Mouse (Mus musculus) olfactory bulb, adult 2 months (tissue): ENCODE measurements around the gene Zfp579. TPM values are rescaled to one million over a fixed set of nuclear protein-coding genes. Genes with fewer than 3 reads are reported as not detected.
"Not testable (repeated sequence)": the region's sequence is repeated elsewhere in the genome, so short reads cannot be mapped to it uniquely, and the experiment has no call there.

Experiments used
- H3K27ac ChIP-seq: fragments of 200-500 bp; 2 replicates; pipeline ENCODE4 v1.5.1; 2012; ENCODE audit warnings: low read depth, low read length; ENCODE audit not compliant: insufficient read depth
- H3K4me1 ChIP-seq: fragments of 200-500 bp; 2 replicates; pipeline ENCODE4 v1.6.1; 2012; ENCODE audit warnings: low read length; ENCODE audit not compliant: control insufficient read depth, insufficient read depth
- H3K4me3 ChIP-seq: fragments of 200-500 bp; 2 replicates; pipeline ENCODE4 v1.5.1; 2012; ENCODE audit warnings: mild to moderate bottlenecking, low read depth, low read length, moderate library complexity; ENCODE audit not compliant: insufficient read depth
- CTCF ChIP-seq: fragments of 200-500 bp; IDR thresholded peaks from 2 replicates; pipeline ENCODE4 v1.5.1; 2012; ENCODE audit warnings: low read depth, mild to moderate bottlenecking, low read length, moderate library complexity; ENCODE audit not compliant: insufficient read depth
- POLR2A ChIP-seq: fragments of 200-500 bp; IDR thresholded peaks from 2 replicates; pipeline ENCODE4 v1.6.1; 2012; ENCODE audit warnings: mild to moderate bottlenecking, low read depth, low read length, moderate library complexity; ENCODE audit not compliant: insufficient read depth
- WGBS: fragments of 180-500 bp; shearing (Covaris S2); methylation state at CpG from one replicate; pipeline ENCODE4 v1.1.7; 2018; 5-methylcytosine and 5-hydroxymethylcytosine counted together
- polyA plus RNA-seq: library from polyadenylated mRNA; stranded (reverse); fragments of >200 nt; gene quantifications from 2 replicates; pipeline ENCODE4 v1.2.4, GENCODE M21; 2012; ENCODE audit warnings: low replicate concordance; ENCODE audit not compliant: missing spikeins, insufficient read depth, insufficient read length

Gene Zfp579
- polyA plus RNA-seq, 1 experiment = not detected

- Histone ChIP-seq H3K27ac (no peak overlapping the region), H3K4me3 (no peak overlapping the region), H3K4me1 (no peaks in the 10 kb centered on the region)
- TF ChIP-seq POLR2A = no peak
- no peak for TF ChIP-seq CTCF
- WGBS = 89% methylated on average over 46 of the region's 46 CpGs
Observed at GRCm38 (mm10) chr7:5031496-5031895, 35.5 kb upstream of the Zfp579 start.

GRCm38 (mm10) chr7:5030554-5031275 lies 34.8 kb upstream of the Zfp579 start:
- 89% methylated on average over 63 of the region's 63 CpGs for WGBS
- H3K4me1 ChIP-seq = no peaks in the 10 kb centered on the region
- TF ChIP-seq CTCF = no peak
- TF ChIP-seq POLR2A = no peak
- no peak overlapping the region for H3K27ac ChIP-seq
- no peak overlapping the region for H3K4me3 ChIP-seq

GRCm38 (mm10) chr7:5029946-5030345 lies 34.0 kb upstream of the Zfp579 start:
- WGBS = 95% methylated on average over 21 of the region's 21 CpGs
- Histone ChIP-seq H3K4me1 (no peaks in the 10 kb centered on the region), H3K4me3 (no peak overlapping the region), H3K27ac (no peak overlapping the region)
- no peak for TF ChIP-seq POLR2A
- no peak for TF ChIP-seq CTCF

GRCm38 (mm10) chr7:5029543-5029942 lies 33.6 kb upstream of the Zfp579 start:
- no peak for TF ChIP-seq POLR2A
- no peak for TF ChIP-seq CTCF
- no peak overlapping the region for H3K27ac ChIP-seq
- no peaks in the 10 kb centered on the region for H3K4me1 ChIP-seq
- 97% methylated on average over 22 of the region's 22 CpGs for WGBS
- no peak overlapping the region for H3K4me3 ChIP-seq

- TF ChIP-seq POLR2A = no peak
- TF ChIP-seq CTCF = no peak
- WGBS = 41% methylated on average over 5 of the region's 5 CpGs
- Histone ChIP-seq H3K27ac (no peak overlapping the region), H3K4me1 (no peaks in the 10 kb centered on the region; the same call in 1 of the 2 replicates), H3K4me3 (peak overlapping the region; percentile 82)
Observed at GRCm38 (mm10) chr7:5021197-5021596, 25.2 kb upstream of the Zfp579 start.

GRCm38 (mm10) chr7:5020685-5021084 lies 24.7 kb upstream of the Zfp579 start:
- TF ChIP-seq CTCF (no peak), POLR2A (no peak)
- no peaks in the 10 kb centered on the region; the same call in 1 of the 2 replicates for H3K4me1 ChIP-seq
- WGBS = under 1% methylated on average over 15 of the region's 15 CpGs
- peak overlapping the region; percentile 82 for H3K4me3 ChIP-seq
- peak overlapping the region; percentile 48; the same call in 1 of the 2 replicates for H3K27ac ChIP-seq

GRCm38 (mm10) chr7:5020000-5020681 lies 24.2 kb upstream of the Zfp579 start, which contains the start of the genes Zfp865 and Ccdc106:
Gene Zfp865 (plus strand): TSS chr7:5020376.
Gene Ccdc106 (plus strand): TSS chr7:5020553.
- H3K27ac ChIP-seq = peak within 1 kb of the TSS; percentile 48; the same call in 1 of the 2 replicates
- H3K4me1 ChIP-seq = no peaks in the 10 kb centered on the region; the same call in 1 of the 2 replicates
- peak within 1 kb of the TSS; percentile 82 for H3K4me3 ChIP-seq
- TF ChIP-seq POLR2A (peak; percentile 43; the same call in 1 of the 2 replicates), CTCF (no peak)
- WGBS = under 1% methylated on average over 47 of the region's 49 CpGs

- WGBS = 22% methylated on average over 8 of the region's 8 CpGs
- H3K4me1 ChIP-seq, H3K4me3 ChIP-seq, H3K27ac ChIP-seq: not testable (repeated sequence)
Observed at GRCm38 (mm10) chr7:5019576-5019975, 23.6 kb upstream of the Zfp579 start.

- Histone ChIP-seq H3K27ac (no peak overlapping the region), H3K4me1 (peaks cover 2% of the 10 kb centered on the region; the same call in 1 of the 2 replicates), H3K4me3 (no peak overlapping the region)
- TF ChIP-seq POLR2A = no peak
- no peak for TF ChIP-seq CTCF
- 98% methylated on average over 21 of the region's 21 CpGs for WGBS
Observed at GRCm38 (mm10) chr7:5017931-5018330, 22.0 kb upstream of the Zfp579 start.
